ENCODE assay signal across 21 mouse cellular contexts in the genomic region with DNA sequence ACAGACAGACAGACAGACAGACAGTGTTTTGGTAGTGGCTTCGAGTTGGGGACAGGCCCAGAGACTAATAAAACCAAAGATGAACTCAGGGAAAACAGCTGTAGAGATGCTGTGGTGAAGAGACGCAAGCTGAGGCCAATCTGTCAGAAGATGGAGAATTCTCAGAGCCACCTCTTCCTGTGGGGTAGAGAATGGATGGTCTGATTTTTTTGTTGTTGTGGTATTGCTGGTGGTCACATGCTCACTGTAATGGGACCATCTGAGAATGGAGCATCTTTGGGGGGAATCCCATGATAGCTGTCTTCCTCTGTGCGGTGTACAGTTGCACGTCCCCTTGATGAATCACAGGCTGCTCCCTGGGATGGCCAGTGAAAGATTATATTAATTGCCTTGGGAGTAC. TPM values are rescaled to one million over a fixed set of nuclear protein-coding genes. Genes with fewer than 3 reads are reported as not detected.
"Had no signal": no experiment of that assay in that cellular context is flagged by ENCODE, and none has a peak within 500 bp of the region (broad histone marks: within the 10 kb centered on the region; RNA-seq: fewer than 3 reads in every experiment).

No protein-coding gene starts in this region.

- H3K36me3 ChIP-seq: neural tube, embryonic 15.5 days; stomach, embryonic 15.5 days had no signal

- H3K4me3 ChIP-seq: neural tube, embryonic 15.5 days; stomach, embryonic 15.5 days had no signal

- H3K9me3 ChIP-seq: neural tube, embryonic 15.5 days; stomach, embryonic 15.5 days had no signal

- H3K27ac ChIP-seq: neural tube, embryonic 15.5 days; stomach, embryonic 15.5 days; stomach, postnatal 0 days had no signal

- DNase-seq: retina, postnatal 1 day; right cerebral cortex, adult 18-20 months; right cerebral cortex, postnatal 14 days; right cerebral cortex, postnatal 25 days; right cerebral cortex, postnatal 4 days; spleen, adult 18-20 months; thymus, adult 18-20 months; thymus, adult 2 months; thymus, postnatal 14 days; thymus, postnatal 25 days; thymus, postnatal 36 days; thymus, postnatal 4 days had no signal

- H3K27me3 ChIP-seq: neural tube, embryonic 15.5 days; stomach, embryonic 15.5 days had no signal

- H3K9ac ChIP-seq: neural tube, embryonic 15.5 days; stomach, embryonic 15.5 days had no signal

- H3K4me2 ChIP-seq: neural tube, embryonic 15.5 days; stomach, embryonic 15.5 days had no signal

- H3K4me1 ChIP-seq: neural tube, embryonic 15.5 days; stomach, embryonic 15.5 days had no signal

RNA-seq across cellular contexts. Expression of gene Cd7, which starts 3.3 kb away (rescaled TPM):
- polyA plus RNA-seq: neural tube, embryonic 14.5 days; neural tube, embryonic 15.5 days had no signal

RNA-seq across cellular contexts. Expression of gene Sectm1b, which starts 20.9 kb away (rescaled TPM):
- total RNA-seq: neutrophil, adult 5-6 weeks had no signal
- polyA plus RNA-seq: neural tube, embryonic 14.5 days; neural tube, embryonic 15.5 days; spleen, adult 2 months; testis, adult 2 months; urinary bladder, adult 2 months had no signal

RNA-seq across cellular contexts. Expression of gene Sectm1a, which starts 38.5 kb away (rescaled TPM):
- total RNA-seq: neutrophil, adult 5-6 weeks had no signal
- polyA plus RNA-seq: neural tube, embryonic 14.5 days; neural tube, embryonic 15.5 days; stomach, embryonic 14.5 days had no signal
